Mouse (Mus musculus) embryo, embryonic 10.5 days (tissue): ENCODE results near the gene Copz1.

Experiments
- DNase-seq: peaks from one replicate; pipeline ENCODE4 v3.0.0-alpha.2; 2015; ENCODE audit warnings: low spot score

Gene Copz1

GRCm38 (mm10) chr15:103339166-103339960 is 66.8 kb downstream of the Copz1 start:
- DNase-seq = peak; percentile 42

DNA sequence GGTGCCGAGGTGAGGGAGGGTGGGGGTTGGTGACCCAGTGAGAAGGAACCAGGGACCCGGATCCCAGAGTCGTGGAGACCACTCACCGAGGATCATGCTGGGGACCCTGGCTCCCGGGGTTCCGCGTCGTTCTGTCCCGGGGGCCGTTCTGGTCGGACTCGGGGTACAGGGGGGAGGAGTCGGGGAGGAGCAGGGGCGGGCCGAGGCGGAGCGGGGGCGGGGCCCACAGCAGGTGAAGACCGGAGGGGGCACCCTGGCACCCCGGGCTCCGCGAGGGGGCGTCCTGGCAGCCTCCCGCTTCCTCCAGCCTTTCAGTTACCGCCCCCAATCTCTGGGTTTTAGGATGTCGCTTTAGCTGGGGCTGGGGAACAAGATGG is 67.4 kb downstream of the Copz1 start, which contains the start of gene Zfp385a:
Zfp385a (minus strand) TSS at position 133 of the 377 bp plus-strand sequence.
- DNase-seq = peak; percentile 44

- no peak for DNase-seq
These were observed 68.3 kb downstream of the Copz1 start for GRCm38 (mm10) chr15:103340786-103341185.

DNA sequence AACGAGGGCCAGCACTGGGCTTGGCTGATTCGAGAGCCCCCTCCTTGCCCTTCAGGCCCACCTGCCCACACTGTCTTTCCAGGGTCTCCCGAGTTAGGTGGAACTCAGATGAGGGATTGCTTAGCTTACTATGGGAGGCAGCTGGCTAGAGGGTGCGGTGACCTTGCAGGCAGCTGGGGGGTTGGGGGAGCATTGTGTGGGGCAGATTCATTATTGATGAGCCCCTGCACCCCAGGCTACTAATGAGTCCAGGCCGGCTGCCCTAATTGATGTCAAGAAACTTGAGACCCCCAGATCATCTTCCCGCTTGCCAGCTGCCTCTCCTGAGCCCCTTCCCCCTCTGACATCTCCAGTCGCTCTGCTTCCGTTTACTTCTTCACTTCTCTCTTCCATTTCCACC is 69.0 kb downstream of the Copz1 start:
- DNase-seq = peak; percentile 29

DNA sequence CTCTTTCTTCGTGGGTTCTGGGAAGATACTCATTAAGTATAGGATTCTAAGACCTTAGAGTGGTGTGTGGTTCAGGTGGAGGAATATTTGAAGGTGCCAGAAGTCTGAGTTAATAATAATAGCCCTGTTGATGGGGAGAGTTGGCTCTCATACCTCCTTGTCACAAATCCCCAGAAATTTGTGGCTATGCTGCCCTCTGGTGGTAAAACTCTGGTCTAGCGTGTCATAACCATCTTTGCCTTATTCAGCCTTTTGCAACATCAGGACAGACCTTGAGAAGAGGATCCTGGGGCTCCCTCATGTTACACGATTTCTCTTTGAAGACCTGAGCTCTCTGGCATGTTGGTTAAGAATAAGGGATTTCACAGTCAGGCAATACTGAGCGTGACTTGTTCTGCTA is 69.9 kb downstream of the Copz1 start:
- peak; percentile 95 for DNase-seq

DNA sequence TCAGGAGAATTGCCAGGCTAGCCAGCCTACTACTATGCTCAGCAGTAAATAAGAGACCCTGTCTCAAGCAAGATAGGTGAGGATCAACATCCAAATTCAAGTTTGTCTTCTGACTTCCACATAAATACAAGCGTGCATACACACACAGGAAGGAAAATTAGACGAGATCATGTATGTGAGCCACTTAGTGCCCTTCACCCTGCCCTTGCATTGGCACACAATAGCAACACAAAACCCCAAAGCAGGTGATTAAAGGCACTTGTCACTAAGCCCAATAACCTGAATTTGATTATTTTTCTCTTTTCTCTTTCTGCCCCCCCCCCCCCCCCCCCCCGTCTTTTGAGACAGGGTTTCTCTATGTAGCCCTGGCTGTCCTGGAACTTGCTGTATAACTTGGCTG is 70.5 kb downstream of the Copz1 start:
- no peak for DNase-seq

DNA sequence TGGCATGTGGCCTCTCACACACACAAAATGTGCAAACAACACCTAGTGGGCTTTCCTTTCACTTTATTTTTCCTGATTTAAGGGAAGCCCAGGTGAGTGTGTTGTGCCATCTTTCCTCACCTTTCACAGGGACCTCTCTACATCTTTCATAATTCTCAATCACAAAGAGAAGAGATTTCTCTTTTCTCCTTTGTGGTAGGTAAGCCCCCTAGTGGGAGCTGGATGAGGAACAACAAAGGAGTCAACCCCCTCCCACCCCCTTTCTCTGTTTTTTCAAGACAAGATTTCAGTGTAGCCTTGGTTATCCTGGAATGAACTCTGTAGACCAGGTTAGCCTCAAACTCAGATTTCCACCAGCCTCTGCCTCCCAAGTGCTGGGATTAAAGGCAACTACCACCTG is 71.0 kb downstream of the Copz1 start:
- no peak for DNase-seq

DNA sequence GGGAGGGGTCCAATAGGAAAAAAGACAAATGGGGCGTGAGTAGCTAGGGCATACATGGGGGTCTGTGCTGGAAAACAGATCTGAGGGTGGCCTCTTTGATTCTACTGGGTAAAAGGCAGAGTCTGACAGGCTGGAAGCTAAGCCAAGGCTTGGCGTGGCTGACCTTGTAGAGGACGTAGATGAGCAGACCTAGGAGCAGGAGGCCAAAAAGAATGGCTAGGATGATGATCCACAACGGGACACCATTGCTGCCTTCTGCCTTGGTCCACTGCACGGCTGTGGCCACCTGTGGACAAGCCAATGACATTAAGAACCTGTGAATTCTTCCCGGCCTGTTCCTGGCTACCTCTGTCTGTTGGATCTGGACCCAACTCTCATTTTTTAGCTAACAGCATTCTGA is 73.3 kb downstream of the Copz1 start:
- DNase-seq = no peak

DNA sequence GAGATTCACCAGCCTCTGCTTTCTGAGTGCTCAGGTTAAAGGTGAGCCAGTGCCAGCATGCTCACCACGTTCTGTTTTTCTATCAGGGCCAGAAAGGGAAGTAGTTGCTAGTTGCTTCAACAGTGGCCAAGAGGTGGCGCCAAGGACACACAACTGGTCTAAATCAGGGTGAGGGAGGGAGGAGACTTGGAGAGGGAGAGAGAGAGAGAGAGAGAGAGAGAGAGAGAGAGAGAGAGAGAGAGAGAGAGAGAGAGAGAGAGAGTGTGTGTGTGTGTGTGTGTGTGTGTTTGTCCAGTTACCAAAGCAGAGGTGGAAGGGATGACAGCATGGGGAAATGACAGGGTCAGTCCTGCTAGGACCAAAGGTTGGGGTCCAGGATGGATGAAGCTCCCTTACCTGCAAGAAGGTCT is 74.8 kb downstream of the Copz1 start:
- peak; percentile 81 for DNase-seq
